Mouse (Mus musculus) gastrocnemius, postnatal 25 days (tissue): ENCODE measurements around the gene Cdk14. TPM values are rescaled to one million over a fixed set of nuclear protein-coding genes. Genes with fewer than 3 reads are reported as not detected.
"Not testable (repeated sequence)": the region's sequence is repeated elsewhere in the genome, so short reads cannot be mapped to it uniquely, and the experiment has no call there.

Experiments used
- DNase-seq: peaks from one replicate; pipeline ENCODE4 v3.0.0; 2022
- total RNA-seq, 2 experiments: library from RNA; stranded (reverse); gene quantifications; 1 replicate in 1 of 2; 2 replicates in 1 of 2; pipeline ENCODE4 v1.2.3; 2021

Gene Cdk14
- total RNA-seq, 2 experiments from 2014 or later: 5.4 to 5.5 TPM

DNA sequence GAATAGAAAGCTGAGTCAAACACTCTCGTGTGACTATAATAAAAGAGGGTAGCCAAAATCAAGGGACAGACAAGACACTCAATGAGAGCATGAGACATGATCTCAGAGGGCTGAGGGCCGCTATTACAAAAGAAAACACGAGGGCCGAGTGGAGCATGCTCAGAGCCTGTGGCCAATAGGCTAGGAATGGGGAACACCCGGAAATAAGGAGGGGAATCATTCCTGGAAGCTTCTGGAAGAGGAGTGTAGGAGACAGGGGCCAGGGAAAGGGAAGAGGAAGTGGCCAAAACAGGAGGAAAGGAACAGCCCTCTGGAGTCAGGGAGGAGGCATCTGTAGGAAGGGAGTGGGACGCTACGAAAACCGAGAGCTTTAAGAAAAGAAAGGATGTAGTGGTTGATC is 52.6 kb downstream of the Cdk14 start:
- no peak for DNase-seq

DNA sequence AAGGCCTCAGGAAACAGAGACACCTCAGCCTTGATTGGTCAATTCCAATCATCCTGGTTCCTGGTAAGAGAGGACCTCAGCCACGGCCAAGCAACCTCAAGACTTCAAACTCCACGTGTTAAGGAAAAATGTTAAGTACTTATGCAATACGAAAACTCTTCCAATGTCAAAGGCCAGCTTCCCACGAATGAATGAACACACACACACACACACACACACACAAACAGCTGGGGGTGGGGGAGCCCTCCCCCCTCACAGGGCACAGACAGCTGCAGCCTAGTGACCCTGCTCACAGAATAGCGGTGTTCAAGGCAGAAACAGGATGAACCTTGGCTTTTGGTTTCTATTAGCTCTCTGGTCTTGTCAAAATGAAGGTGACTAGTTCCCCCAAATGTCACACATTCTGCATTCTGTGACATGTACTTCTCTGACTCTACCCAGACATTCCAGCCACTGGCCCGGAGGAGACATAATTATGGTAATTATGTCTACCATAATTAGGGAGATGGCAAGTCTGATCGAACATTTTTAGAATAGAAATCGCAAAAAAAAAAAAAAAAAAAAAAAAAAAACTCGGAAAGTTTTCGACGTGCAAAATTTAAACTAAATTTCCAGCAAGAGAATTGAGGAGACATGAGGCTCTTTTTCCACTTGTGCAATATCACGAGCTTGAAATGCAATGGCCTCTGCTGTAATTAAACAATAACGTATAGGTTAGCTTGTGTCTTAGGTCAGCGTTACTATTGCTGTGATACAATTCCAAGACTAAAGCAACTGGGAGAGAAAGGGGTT is 54.6 kb downstream of the Cdk14 start:
- no peak for DNase-seq

DNA sequence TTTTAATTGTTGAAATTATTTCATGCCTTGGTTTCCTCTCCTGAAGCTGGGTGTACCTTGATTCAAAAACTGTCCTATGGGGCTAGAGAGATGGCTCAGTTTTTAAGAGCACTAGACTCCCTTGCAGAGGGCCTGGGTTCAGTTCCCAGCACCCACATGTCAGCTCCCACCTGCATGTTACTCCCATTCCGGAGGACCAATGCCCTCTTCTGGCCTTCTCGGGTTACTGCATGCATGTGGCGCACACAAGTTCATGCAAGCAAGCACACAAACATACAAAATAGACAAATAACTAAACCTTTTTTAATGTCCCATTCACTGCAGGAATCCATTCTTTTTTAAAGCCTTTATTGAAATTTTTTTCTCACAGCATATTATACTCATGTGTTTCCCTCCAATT is 58.4 kb downstream of the Cdk14 start:
- no peak for DNase-seq

DNA sequence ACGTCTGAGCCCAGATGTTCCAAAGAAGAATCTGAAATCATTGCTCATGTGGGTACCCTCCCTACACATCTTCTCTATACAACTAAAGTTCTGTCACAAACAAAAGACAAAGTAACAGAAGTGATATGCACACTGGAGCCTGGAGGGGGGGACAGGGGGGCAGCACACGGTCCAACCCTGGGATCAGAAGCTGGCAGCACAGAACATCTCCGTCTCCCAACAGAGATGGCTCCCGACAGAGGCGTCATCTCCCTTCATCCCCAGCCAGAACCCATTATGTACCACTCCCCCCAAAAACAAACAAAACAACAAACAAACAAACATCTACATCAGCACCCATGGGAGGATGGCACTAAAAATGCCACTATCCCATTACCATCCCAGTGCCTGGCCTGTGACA is 59.8 kb downstream of the Cdk14 start:
- DNase-seq: no peak

DNA sequence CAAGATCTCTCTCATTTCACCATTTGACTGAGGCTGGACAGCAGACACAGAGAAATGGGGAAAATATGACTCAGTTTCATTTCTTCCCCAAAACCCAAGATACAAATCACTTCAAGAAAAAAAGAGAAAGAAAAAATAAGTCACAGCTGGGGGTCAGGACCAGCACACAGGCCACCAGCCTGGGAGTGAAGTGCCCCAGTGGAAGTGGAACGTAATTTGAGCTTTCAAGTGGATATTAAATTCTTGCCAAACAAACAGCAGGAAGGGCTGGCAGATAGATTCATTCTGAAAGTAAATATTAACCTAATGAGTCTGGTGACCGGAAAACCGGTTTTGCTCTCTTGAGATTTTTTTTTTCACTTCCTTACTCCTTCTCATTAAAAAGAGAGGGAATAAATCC is 60.2 kb downstream of the Cdk14 start:
- no peak for DNase-seq

DNA sequence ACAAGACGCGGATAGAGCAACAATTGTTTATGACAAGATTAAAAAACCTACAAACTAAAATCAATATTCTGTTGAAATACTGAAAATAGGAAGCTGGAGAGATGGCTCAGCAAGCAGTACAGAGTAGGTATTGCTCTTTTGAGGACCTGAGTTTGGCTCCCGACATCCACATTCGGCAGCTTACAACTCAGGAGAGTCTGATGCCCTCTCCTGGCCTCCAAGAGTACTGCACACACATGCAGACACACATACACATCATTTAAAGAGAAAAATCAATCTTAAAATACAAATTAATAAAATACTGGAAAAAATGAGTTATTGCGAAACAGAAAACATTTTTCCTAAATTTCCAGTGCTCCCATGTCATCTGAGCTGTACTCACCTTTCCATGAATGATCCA is 60.7 kb downstream of the Cdk14 start:
- DNase-seq: no peak

DNA sequence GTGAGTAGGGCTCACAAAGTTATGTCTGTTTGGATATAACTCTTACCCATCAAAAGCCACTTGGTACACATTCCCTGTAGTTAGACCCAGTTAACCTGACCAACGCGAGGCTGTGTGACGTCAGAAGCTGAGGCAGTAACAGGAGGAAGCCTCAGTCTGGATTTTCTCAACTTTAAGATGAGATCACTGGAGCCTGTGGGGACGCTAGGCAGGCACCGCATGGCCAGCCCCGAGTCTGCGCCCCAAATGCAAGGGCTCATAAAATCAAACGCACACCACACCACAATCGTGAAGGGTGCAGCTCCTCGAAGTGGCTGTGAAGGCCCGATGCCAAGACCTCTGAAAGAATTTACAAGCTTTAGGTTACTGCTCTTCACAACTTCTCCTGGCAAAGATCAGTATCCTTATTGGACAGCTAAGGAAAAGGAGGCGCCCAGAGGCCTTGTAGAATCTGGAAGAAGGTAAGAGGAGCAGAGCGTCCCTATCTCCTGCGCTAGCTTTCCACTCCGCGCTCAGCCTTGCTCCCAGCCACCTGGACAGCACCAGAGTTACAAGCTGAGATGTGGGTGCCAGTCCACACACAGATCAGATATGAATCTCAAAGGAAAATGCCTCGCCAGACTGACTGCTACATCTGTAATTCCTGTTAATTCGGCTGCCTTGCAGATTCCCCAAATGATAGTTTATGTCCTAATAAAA is 61.9 kb downstream of the Cdk14 start:
- no peak for DNase-seq

DNA sequence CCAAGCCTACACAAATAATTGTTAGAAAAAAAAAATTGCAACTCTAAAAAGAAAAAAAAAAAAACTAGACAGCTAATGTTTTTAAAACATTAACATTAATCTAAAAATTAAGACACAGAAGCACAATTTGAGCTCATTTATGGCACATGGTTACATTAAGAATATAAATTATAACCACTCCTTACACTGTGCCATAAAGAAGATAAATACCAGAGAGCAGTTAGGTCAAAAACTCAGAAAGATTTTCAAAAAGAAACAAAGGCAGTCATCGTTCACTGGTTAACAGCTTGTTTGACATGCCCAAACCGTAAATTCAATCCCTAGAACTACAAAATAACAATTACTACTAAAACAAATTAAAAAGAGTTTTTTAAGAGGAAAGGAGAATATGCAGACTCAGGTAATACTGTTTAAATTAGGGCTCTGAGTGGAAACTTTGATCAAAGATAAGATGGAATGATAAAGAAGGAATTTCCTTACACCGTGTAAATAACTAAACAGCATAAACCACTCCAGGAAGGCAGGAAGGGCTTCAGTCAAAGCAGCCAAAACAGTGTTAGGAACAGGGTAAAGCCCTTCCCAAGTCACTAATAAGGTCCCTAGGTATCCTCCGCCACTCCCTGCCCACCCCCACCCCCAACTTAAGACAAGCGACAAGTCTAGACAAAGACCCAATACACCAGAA is 65.3 kb downstream of the Cdk14 start:
- no peak for DNase-seq

DNA sequence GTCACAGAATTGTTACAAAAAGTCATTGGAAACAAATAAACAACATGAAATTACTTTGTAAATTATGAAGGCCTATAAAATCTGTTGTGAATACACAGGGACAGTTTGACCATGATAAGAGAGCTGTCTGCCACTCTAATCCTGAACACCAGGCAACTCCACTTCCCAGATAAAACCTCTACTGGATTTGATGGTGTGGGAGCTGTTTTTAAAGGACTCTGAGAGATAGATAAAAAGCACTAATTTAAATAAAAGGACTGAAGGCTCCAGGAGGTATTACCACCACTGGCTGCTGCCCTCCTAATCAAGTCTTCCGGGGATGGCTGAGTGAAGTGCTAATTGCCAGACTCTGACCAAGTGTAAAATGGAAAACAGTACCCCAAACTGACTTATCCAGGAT is 66.2 kb downstream of the Cdk14 start:
- no peak for DNase-seq

DNA sequence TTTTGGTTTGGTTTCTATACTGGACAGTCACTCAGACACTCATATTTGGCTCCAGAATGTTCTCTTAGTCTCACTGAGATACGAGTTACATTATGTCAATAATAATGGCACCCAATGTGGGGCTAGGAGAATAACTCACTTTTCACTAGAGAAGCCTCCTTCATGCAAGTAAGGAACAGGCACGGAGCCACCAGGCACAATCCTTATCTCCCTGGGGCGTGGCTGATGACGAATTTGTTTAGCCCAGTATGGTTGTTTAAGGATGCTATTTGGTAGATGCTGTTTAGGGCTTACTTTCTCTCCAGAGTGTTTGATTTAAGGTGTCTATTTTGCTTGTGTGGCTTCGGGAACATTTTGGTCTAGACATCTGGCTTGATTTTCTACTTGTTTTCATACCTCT is 75.5 kb downstream of the Cdk14 start:
- no peak for DNase-seq

DNA sequence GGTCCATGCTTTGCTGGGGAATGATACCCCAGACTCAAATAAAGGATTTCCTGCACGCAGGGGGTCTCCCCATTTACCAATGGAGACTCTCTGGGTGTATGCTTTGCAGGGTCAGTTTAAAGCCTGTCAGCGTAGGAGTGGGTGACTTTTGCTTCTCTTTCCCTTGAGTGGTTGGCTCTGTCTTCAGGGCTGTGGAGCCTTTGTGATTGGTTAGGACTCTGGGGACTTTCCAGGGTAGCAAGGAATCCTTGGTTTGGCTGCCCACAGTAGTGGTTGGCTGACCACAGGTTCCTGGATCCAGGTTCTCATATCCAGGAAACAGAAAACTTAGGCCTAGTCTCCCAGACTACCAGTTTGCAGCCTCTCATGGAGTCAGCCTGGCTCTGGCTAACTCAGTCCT is 76.4 kb downstream of the Cdk14 start:
- DNase-seq: no peak

DNA sequence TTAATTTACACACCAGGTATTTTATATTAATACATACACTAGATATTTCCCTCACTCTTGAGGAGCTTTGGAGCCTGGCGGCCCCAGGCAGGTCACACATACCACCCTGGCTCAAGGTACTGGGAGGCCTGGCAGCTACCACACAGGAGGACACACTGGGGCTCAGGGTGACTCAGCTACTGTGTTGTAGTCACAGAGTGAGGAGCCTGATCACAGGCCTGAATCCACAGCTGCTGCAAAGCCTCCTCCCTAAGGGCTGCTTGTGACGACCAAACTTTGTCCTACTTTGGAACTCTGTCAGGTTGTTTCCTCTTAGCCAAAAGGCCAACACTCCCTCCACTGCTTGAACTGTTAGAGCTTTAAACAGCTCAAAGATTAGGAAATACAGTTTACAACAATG is 76.8 kb downstream of the Cdk14 start:
- peak; percentile 63 for DNase-seq

DNA sequence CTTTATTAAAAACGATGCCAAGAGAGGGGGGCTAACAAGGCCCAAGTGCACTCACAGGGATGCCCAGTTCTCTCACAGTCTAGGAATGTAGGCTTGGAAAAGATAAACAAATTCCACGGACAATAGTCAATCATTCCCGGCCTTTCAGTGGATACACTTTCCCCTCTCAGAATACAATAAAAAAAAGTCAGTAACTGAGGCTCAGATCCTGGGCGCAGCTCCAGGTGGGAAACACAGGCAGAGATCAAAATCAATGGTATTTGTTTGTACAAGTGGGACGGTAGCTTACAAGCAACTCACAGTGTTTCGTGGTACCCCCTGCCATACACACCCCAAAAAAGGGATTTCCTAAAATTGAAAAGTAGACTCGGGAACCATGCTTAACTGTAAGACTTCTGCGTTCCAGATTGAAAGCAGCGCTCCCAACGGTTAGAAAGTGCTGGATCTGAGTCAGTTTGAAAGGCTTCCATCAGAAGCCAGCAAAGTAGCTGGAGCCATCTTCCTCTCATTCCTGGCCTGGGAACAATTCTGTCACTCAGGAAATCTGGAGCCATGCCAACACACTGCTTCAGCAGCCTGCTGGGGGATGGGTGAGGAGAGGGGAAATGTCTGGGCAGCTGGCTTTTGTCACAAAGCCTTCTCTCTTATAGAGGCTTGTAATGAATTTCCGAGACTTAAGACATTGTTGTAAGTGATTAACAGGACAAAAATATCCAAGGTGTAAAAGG is 77.5 kb downstream of the Cdk14 start:
- peak; percentile 33 for DNase-seq

DNA sequence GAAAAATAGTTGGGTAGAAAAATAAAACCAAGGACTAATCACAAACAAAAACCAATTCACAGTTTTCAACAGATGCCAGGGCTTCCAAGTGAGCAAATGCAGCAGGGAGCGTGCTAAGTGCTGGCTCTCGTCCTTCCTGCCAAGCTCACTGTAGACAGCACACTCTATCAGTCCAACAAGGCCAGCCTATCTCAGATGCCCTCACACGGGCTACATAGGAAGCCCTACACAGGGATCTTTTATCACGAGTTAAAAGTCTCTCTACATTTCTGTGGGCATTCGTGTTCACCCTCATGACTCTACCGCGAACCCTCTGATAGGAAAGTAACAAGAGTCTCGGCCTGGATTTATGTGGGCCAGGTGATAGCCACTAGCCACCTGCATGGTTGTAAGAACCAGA is 78.5 kb downstream of the Cdk14 start:
- no peak for DNase-seq

DNA sequence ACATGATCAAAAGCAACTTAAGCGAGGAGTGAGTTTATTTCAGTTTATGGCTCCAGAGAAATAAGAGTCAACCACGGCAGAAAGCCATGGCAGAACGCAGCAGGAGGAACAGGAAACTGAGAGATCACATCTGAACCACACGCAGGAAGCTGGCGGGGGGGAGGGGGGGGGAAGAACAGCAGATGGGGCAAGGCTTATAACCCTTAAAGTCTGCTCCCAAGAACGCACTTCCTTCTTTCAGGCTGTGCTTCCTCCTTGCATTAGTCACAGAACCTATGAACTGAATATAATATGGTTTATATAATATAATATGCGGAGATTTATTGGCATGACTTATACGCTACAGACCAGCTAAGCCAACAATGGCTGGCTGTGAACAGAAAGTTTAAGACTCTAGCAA is 86.2 kb downstream of the Cdk14 start:
- no peak for DNase-seq

DNA sequence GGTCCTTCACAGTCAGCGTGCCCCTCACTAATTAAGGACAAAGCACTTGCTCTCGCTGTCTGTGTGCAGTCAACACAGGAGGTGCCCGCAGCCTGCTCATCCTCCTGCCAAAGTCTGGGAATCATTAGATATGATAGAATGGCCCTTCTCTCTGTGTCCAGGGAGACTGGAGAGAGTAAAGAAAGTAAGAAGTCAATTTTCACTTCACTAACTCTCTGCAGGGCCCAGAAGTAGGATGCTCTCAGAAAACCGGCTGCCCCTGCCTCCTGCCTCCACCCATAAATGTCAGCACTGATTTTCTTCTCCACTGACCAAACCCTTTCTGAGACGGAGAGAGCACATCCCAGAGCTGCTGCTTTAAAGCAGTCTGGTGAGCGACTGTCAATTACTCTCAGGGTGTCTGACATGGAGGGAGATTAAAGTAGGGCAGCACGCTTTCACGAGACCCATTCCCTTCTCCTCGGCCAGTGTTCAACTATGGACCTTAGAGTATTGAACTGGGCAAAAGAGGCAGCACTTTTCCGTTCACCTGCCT is 89.1 kb downstream of the Cdk14 start:
- DNase-seq: no peak

DNA sequence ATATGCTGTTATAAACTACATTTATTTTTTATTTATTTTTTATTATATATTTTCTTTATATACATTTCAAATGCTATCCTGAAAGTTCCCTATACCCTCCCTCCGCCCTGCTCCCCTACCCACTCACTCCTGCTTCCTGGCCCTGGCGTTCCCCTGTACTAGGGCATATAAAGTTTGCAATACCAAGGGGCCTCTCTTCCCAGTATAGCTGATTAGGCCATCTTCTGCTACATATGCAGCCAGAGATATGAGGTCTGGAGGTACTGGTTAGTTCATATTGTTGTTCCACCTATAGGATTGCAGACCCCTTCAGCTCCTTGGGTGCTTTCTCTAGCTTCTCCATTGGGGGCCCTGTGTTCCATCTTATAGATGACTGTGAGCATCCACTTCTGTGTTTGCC is 91.1 kb downstream of the Cdk14 start:
- DNase-seq: not testable (repeated sequence)

DNA sequence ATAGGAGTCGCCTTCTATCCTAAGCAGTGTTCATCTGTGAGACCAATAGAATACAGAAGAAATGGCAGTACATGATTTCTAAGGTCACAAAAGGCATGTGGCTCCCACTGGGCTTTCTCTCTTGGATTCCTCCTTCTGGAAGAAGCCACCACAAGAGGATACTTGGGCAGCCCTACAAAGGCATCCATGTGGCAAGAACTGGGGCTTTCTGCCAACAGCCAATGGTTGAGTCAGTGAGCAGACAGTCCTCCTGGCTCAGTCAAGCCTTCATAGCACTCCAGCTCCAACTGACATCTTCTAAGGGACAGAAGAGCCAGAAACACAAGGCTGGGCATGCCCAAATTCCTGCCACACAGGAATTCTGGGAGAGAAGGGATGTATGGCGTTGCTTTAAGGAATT is 93.4 kb downstream of the Cdk14 start:
- peak; percentile 42 for DNase-seq

DNA sequence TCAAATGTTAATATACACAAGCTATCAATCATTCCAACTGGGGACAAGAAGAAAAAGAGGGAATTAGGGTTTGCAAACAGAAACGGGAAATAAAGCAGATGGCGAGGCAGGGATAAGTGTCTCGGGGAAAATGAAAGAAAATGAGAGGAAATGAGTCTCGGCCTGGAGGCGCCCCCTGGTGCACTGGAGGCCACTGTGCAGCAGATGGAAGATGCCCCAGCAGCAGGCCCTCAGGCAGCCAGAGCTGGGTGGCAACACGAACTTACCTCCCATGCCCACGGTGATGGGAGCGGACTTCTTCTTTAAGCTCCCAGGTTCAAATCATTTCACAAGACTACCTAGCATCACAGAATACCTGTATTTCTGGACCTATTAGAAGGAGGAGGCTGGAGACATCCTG is 97.4 kb downstream of the Cdk14 start:
- DNase-seq: no peak

DNA sequence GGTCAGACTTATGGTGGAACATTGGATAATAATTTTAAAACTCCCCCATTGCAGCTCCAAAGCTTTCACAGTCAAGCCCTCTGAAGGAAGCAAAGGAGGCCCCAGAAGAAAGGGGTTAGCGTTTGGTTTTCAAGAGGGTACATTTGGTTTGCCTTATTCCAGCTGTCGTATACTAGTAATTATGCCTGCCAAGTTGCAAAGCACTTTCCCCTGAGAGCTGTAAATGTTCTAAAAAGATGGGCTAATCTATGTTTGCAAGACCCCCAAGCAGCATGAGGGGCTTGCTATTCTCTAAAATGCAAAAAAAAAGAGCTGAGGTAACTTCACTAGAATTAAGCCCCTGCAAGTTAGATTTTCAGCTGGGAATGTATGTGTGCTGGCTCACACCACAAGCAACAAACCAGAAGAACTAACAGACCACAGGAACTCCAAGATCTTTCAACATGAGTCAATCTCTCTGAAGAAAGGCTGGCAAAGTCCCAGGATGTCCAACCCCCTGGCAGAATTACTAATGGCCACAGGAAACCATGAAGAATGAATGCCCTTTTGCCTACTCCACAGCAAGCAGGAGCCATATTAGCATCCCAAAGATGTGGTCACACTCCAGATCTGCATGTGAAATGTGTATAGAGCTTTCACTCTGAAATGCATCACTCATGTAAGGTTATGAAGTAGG is 99.5 kb downstream of the Cdk14 start:
- DNase-seq: peak; percentile 18

DNA sequence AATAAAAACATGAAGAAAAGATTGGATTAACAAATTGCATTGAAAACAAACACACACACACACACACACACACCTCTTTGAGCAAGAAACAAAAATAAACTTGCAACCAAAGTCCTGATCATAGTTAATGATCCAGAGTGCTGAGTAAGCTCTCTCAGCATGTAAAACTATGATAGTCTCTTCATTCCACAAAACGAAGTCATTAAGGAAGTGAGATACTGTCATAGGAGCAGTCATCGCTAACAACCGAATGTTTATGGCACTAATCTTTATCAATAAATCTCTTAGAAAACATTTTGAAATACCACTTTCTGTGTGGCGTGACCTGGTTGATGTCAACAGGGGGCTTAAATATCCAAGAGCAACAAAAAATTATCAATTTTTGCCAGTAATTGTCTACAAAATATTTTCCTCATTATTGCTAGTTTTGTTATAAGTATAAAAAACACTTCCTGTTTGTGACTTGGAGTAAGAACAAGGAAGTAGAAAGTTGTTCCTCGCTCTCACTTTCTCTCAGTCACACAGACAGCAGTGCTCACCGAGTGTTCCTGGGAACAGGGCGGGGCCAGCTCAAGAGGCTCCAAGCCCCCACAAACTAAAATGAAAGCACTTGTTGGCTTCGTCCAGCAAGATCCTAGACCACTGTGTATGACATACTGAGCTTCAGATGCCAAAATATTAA is 100.1 kb downstream of the Cdk14 start:
- no peak for DNase-seq
